Mouse (Mus musculus) stomach, postnatal 0 days (tissue): Measurements from ENCODE around the gene Map7. TPM values are rescaled to one million over a fixed set of nuclear protein-coding genes. Genes with fewer than 3 reads are reported as not detected.
A peak's percentile ranks its signal among the peaks of the same experiment; 100 is the strongest.

Experiments used
- ATAC-seq: fragments of 200-750 bp; cut with Nextera tagmentation; 2 replicates; pipeline ENCODE4 v1.8.0; 2017; ENCODE audit not compliant: low FRiP score, low TSS enrichment
- DNase-seq: peaks from one replicate; pipeline ENCODE4 v3.0.0-alpha.2; 2016; ENCODE audit warnings: low spot score
- H3K27ac ChIP-seq: fragments of 300-500 bp; sonication (generic); replicated peaks from 2 replicates; pipeline ENCODE4 v1.5.1; 2014; ENCODE audit warnings: mild to moderate bottlenecking, control low read depth
- H3K27me3 ChIP-seq: fragments of 300-500 bp; sonication (generic); 2 replicates; pipeline ENCODE4 v1.6.1; 2014; ENCODE audit warnings: low read length; ENCODE audit not compliant: control insufficient read depth, insufficient read depth
- H3K36me3 ChIP-seq: fragments of 300-500 bp; sonication (generic); 2 replicates; pipeline ENCODE4 v1.6.1; 2014; ENCODE audit warnings: low read length, mixed read lengths; ENCODE audit not compliant: control insufficient read depth, insufficient read depth
- H3K4me1 ChIP-seq: fragments of 300-500 bp; sonication (generic); replicated peaks from 2 replicates; pipeline ENCODE4 v1.6.1; 2014; ENCODE audit warnings: antibody characterized with exemption; ENCODE audit not compliant: control insufficient read depth, insufficient read depth
- H3K4me2 ChIP-seq: fragments of 300-500 bp; sonication (generic); replicated peaks from 2 replicates; pipeline ENCODE4 v1.6.1; 2014; ENCODE audit warnings: low read depth, mild to moderate bottlenecking, control low read depth, moderate library complexity
- H3K4me3 ChIP-seq: fragments of 300-500 bp; sonication (generic); 2 replicates; pipeline ENCODE4 v1.5.1; 2014; ENCODE audit warnings: low read depth, low read length, control low read depth
- H3K9ac ChIP-seq: fragments of 300-500 bp; sonication (generic); 2 replicates; pipeline ENCODE4 v1.6.1; 2014; ENCODE audit warnings: mild to moderate bottlenecking, low read length, control low read depth, mixed read lengths
- H3K9me3 ChIP-seq: fragments of 300-500 bp; sonication (generic); 2 replicates; pipeline ENCODE4 v1.6.1; 2016; ENCODE audit warnings: low read length; ENCODE audit not compliant: control insufficient read depth
- CTCF ChIP-seq: IDR thresholded peaks from 2 replicates; pipeline ENCODE4 v1.5.1; 2016; ENCODE audit warnings: antibody characterized with exemption, low read depth, mild to moderate bottlenecking, moderate library complexity
- EP300 ChIP-seq: optimal IDR thresholded peaks from 2 replicates; pipeline ENCODE3; 2016; ENCODE audit warnings: antibody characterized with exemption
- whole genome bisulfite sequencing: fragments of 180-500 bp; shearing (Covaris S2); extraction: QIAGEN DNeasy Blood & Tissue Kit; methylation state at CpG from one replicate; pipeline ENCODE4 v1.1.7; 2014; 5-methylcytosine and 5-hydroxymethylcytosine counted together
- polyA plus RNA-seq: library from polyadenylated mRNA; unstranded; fragments of >200 nt; fragmentation: Nextera tagmentation; extraction: Ambion mirVana; gene quantifications from 2 replicates; pipeline ENCODE4 v1.2.1, GENCODE M21; 2015

Map7 gene
- polyA plus RNA-seq, 1 experiment from 2014 or later: 23.0 TPM

DNA sequence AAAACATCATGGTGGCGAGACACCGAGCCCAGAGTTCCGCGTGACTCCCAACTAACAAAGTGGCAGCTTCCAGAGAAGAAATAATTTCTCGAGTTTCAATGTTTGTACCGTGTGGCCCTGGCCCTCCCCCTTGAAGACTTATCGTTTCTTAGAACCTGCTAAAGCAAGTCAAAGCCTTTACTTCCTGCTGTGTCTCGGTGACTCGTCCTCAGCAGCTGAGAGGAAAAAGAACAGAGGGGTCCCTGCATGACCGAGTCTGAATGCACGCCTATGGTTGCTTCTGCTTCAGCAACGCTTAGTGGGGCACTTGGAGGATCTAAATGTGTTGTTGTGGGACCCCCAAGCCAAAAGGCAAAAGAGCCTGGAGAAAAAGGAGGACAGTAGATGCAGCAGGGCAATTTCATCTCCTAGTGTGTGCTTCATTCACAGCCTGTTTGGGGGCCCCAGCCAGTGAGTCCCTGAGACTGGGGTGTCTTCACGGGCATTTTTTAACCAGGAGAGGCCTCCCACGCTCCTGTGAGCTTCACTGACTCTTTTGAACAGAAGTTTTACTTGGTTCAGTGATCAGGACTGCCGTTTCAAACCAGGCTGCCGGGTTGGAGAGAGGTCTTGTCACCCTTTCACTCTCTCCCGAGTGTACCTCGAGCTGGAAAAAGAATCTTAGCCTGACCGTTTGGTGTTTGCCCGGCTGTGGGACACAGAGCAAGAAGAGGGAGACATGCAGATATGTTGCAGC, 56.6 kb downstream of the Map7 start:
- Histone ChIP-seq H3K27me3 (no peaks in the 10 kb centered on the region), H3K9me3 (no peaks in the 10 kb centered on the region), H3K4me2 (no peak overlapping the region), H3K4me1 (no peaks in the 10 kb centered on the region), H3K27ac (no peak overlapping the region), H3K4me3 (no peak overlapping the region), H3K9ac (no peak overlapping the region), H3K36me3 (no peaks in the 10 kb centered on the region)
- 57% methylated on average over 20 of the region's 20 CpGs for WGBS
- no peak for TF ChIP-seq EP300
- TF ChIP-seq CTCF: no peak
- ATAC-seq (peak; percentile 62), DNase-seq (peak; percentile 30)

DNA sequence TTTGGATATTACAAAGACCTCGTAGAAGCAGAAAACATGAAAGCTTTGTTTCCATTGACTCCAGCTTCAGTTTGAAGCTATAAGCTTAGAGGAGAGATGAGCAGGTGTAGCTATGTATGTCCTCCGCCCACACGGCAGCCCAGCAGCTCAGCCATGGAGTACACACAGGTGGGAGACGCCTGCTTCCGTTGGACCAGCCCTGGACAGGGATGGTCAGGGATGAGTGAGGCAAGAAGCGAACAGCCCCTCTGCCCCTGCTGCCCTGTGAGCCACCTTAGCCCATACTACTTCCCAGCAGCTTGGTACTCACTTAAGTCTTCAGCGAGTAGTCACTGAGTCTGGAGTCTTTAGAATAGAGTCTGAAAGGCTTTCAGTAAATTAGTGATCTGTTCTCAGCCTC, 58.7 kb downstream of the Map7 start:
- Histone ChIP-seq H3K9ac (no peak overlapping the region), H3K4me3 (no peak overlapping the region), H3K4me1 (no peaks in the 10 kb centered on the region), H3K27ac (no peak overlapping the region), H3K36me3 (no peaks in the 10 kb centered on the region), H3K4me2 (no peak overlapping the region), H3K27me3 (no peaks in the 10 kb centered on the region), H3K9me3 (no peaks in the 10 kb centered on the region)
- DNase-seq: no peak
- no peak for TF ChIP-seq EP300
- TF ChIP-seq CTCF: no peak
- no peak for ATAC-seq
- WGBS: 74% methylated on average over 7 of the region's 7 CpGs

DNA sequence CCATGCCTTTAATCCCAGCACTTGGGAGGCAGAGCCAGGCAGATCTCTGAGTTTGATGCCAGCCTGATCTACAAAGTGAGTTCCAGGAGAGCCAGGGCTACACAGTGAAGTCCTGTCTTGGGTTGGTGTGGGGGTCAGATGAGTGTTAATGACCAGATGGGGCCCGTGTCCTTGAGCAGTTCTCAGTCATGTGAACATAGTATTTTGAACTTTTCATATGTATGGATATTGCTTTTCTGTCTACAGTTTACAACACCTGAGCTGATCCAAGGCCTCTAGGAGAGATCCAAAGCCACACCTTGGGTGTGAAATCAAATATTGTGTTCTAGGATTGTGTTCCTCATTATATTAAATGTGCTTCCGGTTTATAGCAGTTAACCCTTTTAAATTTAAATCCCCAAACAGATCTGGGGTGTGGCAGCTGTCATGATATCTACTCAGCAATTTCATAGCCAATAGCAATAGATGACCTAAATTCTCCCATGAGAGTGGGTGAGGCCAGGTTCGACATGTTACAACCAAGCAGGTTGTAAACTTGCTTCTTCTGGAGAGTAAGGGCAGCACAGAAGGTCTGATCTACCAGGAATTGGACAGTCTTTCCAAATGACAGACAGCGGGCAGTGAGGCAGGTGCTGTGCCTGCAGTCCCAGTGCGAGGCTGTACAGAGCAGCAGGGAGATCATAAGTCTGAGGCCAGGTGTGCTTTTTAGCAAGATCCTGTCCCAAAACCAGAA, 61.5 kb downstream of the Map7 start:
- Histone ChIP-seq H3K4me1 (no peaks in the 10 kb centered on the region), H3K9ac (no peak overlapping the region), H3K9me3 (no peaks in the 10 kb centered on the region), H3K27ac (no peak overlapping the region; the same call in 1 of the 2 replicates), H3K4me3 (no peak overlapping the region), H3K27me3 (no peaks in the 10 kb centered on the region), H3K4me2 (no peak overlapping the region), H3K36me3 (no peaks in the 10 kb centered on the region)
- WGBS: 70% methylated on average over 5 of the region's 5 CpGs
- DNase-seq: no peak
- TF ChIP-seq EP300 (no peak), CTCF (no peak)
- ATAC-seq: no peak

DNA sequence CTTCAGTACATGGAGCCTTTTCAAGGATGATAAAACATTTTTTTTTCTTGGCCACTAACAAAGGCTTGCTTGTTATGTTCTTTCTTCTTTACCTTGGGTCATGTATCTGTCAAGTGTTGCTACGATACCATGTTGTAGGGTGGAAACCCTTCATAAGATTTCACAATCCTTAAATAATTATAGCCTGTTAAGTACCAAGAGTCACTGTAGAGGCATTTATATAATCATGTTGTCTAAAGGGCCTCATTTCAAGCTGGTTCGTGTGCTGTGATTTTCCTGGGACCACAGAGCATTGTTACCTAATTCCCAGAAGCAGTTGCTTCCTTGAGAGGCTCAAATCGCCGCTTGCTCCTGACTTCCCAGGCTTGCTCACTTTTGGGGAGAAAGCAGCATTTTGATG, 66.1 kb downstream of the Map7 start:
- H3K9ac ChIP-seq: no peak overlapping the region
- no peaks in the 10 kb centered on the region for H3K4me1 ChIP-seq
- no peak overlapping the region for H3K27ac ChIP-seq
- H3K9me3 ChIP-seq: no peaks in the 10 kb centered on the region
- TF ChIP-seq EP300: no peak
- TF ChIP-seq CTCF: no peak
- no peaks in the 10 kb centered on the region for H3K27me3 ChIP-seq
- no peak overlapping the region for H3K4me2 ChIP-seq
- H3K4me3 ChIP-seq: no peak overlapping the region
- ATAC-seq (no peak), DNase-seq (peak; percentile 6)
- WGBS: 61% methylated on average over 4 of the region's 4 CpGs
- H3K36me3 ChIP-seq: no peaks in the 10 kb centered on the region

DNA sequence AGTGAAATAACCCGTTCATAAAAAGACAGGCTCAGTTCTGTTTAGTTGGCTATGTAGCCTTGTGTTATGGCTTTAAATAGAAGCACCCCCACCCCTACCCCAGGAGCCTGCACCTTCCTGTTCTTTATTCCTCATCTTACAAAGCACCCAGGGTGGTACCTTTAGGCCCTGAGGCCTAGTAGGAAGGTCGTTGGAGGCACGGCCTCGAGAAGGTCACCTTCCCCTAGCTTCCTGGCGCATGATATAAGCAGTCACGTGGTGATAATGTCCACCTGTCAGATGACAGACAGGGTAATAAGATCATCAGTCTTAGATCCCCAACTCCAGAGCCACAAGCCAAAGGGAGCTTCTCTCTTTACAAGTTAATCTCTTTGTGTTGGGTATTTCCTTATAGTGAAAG, 68.7 kb downstream of the Map7 start:
- ATAC-seq: no peak
- Histone ChIP-seq H3K4me2 (no peak overlapping the region), H3K36me3 (no peaks in the 10 kb centered on the region), H3K9ac (no peak overlapping the region), H3K27me3 (no peaks in the 10 kb centered on the region), H3K4me1 (0 out of 2 replicates have a peak, but pooled peaks cover 2% of the 10 kb centered on the region), H3K27ac (no peak overlapping the region), H3K4me3 (no peak overlapping the region), H3K9me3 (no peaks in the 10 kb centered on the region)
- TF ChIP-seq CTCF (no peak), EP300 (no peak)
- DNase-seq: no peak
- 61% methylated on average over 6 of the region's 6 CpGs for WGBS

DNA sequence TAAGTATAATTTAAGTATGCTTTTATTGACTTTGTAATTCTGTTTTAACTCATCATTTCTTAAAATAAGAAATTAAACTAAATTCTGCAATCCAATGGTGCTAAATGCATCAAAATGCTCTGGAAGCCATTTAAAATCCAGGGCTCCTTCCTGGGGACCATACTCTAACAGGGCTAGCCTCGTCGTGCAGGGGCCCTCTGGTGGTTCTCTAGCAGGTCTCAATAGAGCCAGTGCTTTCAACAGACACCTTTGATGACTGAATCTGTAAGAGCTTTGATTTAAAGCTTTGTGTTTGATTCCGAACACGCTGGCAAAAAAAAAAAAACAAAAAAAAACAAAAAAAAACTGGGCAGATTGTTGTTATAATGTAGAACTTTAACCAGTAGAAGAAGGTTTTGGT, 70.6 kb downstream of the Map7 start:
- Histone ChIP-seq H3K27ac (no peak overlapping the region), H3K4me3 (no peak overlapping the region), H3K9me3 (no peaks in the 10 kb centered on the region), H3K36me3 (no peaks in the 10 kb centered on the region), H3K4me2 (no peak overlapping the region), H3K27me3 (no peaks in the 10 kb centered on the region), H3K4me1 (0 out of 2 replicates have a peak, but pooled peaks cover 2% of the 10 kb centered on the region), H3K9ac (no peak overlapping the region)
- DNase-seq (no peak), ATAC-seq (no peak)
- 83% methylated on average over 4 of the region's 4 CpGs for WGBS
- TF ChIP-seq CTCF (no peak), EP300 (no peak)
